Mouse (Mus musculus): ENCODE results near the gene Epb41l4b.

The Epb41l4b gene

DNA sequence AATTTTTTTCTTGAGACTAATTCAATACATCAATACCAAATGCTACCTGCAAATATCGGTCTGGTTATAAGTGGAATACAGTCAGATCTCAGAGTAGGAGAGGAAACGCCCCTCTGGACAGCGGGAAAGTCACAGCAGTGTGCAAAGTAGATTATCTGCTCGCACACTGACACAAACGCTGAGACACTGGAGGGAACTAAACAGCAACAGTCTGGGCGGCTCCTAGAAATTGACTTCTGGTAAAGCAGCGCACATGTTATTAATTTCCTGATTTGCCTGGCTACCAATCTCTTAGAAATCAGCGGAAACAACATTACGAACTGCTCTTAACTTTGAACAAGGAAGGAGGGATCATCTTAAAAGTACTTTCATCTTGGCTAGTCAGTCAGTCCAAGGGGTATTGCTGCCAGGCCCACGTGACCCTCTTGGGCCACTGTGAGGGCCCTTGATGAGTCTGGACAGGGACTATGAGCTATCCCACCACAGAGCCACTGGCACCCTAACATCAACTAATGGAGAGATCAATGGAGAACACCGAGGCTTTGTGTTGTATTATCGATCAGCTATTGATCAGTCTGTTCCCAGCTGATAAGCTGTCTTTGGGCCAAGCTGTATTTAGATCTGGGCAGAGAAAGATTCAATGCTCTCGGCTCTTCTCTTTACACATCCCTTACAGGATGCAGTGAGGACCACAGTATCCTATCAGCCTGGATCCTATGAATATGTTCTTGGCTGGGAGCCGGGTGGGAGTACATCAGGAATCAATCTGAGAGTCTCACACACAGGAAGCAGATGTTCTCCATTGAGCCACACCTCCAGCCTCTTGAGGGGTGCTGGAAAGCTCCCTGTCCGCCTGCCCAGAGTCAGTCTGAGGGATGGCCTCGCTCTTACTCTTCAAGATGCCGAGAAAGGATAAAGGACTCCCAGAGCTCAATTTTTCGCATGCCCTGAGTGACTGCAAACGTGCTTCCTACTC is 28.3 kb downstream of the Epb41l4b start:
- no peak for DNase-seq (ENCODE audit: low read depth, low spot score)

DNA sequence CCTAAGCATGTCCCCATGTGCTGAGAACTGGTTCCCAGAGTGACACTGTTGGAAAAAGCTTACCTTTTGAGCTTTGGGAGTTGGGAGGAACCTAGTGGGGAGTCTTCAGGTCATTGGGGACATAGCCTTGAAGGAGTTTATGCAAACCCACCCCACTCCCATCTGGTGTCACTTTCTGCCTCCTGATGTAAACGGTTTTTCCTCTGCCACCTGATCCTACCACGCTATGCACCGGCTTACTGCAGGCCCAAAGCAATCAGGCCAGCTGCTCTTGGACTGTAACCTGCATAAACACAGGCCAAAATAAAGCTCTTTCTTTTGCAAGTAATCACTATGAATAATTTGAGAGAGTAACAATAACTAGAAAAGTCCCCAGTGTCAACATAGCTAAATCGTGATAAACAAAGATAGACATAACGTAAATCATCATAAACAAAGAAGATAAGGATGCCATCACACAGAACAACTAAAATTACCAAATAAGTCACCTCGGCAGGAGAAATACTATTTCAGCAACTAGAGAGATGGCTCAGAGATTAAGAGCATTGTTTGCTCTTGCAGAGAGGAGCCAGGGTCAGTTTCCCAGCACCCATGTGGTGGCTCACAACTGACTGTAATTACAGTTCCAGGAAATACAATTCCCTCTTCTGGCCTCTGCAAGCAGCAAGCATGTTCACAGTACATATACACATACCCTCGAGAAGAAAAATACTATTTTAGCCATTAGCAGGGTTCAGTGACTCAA is 29.6 kb downstream of the Epb41l4b start:
- no peak for DNase-seq (ENCODE audit: low read depth, low spot score)

DNA sequence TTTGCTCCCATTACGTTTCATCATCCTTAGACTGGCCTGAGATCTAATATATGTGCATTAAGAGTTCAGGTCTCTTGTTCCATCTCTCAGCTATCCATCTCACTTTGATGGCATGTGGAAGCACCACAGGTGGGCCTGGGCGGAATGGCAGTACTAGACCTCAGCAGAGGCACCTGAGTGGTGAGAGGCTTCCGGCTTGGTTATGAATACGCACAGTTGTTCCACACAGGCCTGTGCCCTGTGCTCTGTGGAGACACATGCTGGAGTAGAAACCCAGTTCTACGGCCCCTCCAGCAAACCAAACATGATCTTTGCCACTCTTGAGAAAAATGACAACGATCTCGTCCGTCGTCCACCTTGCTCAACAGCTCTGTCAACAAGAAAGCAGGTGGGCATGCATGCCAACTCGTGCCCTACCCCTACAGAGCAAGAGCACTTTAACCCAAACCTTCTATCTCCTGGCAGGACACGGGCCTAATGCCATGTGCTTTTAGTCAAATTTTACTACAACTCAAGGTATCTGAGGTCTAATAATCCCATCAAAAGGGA is 31.2 kb downstream of the Epb41l4b start:
- DNase-seq (ENCODE audit: low read depth, low spot score) = no peak

DNA sequence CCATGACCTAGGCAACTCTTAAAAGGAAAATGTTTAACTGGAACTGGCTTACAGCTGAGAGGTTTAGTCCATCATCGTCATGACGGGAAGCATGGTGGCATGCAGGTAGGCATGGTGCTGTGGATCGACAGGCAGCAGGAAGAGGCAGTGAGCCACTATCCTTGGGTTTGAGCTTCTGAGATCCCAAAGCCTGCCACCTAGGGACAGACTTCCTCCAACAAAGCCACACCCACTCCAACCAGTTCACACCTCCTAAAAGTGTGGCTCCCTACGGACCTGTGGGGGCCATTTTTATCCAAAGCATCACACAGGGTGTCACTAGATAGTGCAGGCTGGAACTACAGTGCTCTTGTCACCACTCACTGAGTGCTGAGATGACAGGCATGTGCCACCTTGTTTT is 31.8 kb downstream of the Epb41l4b start:
- no peak for DNase-seq (ENCODE audit: low read depth, low spot score)

DNA sequence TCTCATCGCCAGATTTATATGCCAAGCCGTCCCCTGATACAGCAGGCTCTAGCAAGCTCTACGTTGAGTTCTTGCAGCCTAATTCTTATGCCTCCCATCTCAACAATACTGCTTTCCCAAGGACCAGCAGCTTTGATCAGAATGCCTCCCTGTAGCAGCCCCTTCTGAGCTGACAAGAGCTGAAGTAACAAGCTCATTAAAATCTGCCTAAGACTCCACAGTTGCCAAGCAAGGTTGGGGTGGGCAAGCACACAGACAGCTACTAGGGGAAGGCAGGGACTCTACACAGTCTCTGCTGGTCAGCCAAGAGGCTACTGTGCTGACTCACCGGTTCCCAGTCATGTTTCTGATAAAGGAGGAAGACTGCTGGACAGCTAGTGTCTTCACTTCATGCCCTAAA is 33.7 kb downstream of the Epb41l4b start:
- no peak for DNase-seq (ENCODE audit: low read depth, low spot score)

DNA sequence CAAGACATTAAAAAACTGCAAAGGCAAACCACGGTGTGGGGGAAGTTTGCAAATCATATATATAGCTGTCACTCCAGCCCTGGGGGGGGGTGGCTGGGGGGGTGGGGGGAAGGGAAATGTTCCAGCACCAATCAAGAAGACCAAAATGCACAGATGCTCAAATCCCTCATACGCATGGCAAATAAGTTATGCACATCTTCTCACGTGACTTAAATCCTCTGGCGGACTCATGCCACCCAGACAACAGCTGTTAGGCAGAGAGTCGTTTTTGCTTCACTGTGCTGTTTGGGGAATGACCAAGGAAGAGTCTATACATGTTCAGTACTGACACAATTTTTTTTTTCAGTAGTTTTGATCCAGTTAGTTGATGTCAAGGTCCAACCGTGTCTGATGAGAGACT is 37.9 kb downstream of the Epb41l4b start:
- DNase-seq (ENCODE audit: low read depth, low spot score) = no peak

DNA sequence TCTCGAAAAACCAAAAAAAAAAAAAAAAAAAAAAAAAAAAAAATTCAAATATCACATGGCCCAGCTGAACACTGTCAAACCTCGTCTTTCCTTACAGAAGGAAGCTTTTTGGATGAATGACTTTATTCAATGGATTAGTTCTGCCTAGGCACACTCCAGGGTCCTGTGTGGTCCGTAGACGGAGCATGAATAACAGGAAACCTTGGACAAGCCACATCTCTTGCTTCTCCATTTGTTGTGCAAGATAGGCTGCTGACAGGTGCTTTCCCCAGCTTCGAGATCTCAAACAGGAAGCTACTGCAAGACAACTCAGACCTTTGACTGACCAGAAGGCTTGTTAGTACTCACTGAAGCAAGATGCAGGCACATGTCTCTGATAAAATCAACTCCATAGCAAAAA is 39.4 kb downstream of the Epb41l4b start:
- peak; percentile 16 for DNase-seq (ENCODE audit: low read depth, low spot score)

DNA sequence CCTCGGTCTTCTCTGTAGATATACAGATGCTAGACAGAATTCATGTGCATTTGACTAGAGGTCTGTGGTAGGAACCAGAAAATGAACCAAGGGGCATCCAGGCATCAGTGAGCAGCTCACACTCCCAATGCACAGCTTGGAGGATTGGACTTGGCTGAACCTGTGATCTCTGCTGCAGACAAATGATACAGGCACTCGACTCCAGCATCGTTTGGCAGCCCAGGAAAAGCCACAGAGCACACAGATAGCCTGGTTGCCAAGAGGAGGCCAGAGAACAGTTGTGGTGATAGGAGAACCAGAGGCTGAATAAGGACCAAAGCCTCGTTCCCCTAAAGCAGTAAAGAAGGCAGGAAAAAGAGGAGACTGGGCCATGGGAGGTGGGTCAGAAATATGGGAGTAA is 42.1 kb downstream of the Epb41l4b start:
- no peak for DNase-seq (ENCODE audit: low read depth, low spot score)

DNA sequence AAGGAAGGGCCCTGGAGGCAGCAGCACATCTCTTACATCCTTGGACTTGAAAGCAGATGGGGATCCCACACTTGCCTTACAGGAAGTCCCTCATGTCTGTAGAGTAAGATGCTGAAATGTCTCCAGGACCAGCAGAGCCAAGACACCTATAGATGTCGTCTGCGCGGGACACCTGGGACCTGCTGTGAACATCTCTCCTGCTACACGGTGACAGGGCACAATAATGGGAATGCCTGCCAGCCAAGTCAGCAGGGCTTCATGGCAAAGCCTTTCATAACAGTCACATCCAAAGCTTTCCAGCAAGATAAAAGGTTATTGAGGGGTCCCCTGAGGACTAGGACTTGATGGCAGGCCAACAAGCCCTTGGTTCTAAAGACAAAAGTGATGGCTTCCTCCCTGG is 45.8 kb downstream of the Epb41l4b start:
- no peak for DNase-seq (ENCODE audit: low read depth, low spot score)

DNA sequence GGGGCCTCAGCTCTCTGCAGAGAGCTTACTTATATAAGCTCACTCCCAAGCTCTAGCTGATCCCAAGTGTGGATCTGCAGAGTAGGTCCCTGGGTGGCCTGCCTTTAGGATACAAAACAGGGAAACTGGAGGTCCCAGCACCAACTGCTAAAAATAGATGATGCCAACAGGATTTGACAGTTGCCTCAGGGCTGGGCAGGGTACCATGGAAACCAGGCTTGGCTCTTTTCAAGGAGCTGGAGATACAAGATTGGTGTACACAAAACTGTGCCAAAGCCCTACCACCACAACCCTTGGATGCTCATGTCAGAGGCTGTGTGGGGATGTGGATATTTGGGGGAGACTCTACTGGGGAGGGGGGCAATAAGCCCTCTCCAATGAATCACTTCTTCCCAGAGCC is 47.7 kb downstream of the Epb41l4b start:
- DNase-seq (ENCODE audit: low read depth, low spot score) = no peak

DNA sequence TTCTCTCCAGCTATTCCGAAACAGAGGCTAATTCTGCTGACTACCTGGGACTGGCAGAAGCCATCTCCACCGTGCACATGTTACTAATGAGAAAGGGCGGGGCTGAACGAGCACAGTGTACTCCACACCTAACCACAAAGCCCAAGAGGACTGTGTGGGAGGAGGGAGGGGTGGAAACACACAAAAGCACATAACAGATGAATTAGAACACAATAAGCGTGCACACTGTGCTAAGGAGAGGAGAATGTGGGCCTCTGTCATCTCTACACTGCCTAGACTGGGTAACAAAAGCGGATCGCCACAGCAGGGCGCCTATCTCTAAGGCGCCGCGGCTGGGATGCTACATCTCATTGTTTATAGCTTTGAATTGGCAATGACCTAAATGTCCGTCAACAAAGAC is 51.9 kb downstream of the Epb41l4b start:
- no peak for DNase-seq (ENCODE audit: low read depth, low spot score)

DNA sequence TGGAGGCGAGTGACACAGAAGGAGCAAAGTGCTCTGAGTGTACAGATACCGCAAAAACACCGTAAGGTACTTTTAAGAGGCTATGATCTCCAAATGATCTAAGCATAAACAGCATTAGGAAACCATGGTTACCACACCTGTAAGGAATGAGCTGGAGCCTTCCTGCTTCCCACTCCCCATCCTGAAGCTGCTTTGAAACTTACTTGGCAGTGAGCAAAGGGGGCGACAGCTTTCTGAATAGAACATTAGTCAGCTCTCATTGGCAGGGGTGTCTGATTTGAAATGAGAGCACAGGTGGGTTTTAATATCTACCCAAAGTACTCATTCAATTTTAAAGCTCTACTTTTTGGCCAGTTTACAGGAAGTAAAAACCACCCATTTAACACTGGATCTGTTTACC is 54.9 kb downstream of the Epb41l4b start:
- no peak for DNase-seq (ENCODE audit: low read depth, low spot score)

DNA sequence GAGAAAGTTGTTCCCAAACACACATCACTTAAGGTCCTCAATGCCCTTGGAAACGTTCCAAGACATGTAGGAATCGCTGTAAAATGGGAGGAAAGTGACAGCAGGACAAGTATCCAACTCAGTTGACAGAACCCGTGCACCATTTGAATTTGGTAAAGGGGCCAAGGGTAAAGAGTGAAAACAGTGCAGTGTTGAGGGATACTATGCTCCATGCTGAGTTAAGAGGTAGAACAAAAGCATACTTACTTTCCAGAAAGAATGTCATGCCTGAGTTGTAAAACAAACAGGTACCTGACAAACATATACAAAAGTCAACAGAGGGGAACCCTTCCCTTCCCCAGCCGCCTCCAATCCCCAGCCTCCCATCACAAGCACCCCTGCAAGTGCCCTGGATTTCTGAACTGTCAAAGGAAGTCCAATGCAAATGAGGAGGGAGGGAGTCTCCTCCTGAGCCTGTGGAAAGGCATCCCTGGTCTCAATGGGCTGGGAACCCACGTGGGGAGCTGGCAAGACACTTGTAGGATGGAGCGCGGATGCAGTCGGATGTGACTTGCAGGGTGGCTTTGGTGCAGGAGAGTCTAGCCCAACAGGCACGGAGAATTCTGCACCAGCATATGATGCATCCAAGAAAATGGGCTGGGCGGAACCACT is 57.4 kb downstream of the Epb41l4b start:
- DNase-seq (ENCODE audit: low read depth, low spot score) = no peak

DNA sequence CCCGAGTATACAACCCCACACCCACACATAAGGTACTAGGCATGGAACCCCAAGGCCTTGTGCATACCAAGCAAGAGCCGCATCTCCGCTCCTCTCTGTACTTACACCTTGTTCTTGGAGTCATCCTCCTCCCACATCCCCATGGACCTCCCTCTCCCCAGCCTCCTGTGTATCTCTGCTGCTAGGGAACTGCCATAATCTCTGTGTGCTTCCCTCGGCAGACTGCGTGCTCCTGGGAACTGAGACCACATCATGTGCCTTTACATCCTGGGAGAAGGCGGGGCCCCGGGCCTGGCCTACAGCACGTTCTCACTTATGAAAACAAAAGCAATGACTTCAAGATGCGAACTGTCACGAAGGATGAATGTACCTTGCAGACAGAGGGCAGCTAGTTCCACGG is 59.6 kb downstream of the Epb41l4b start:
- DNase-seq (ENCODE audit: low read depth, low spot score) = no peak

DNA sequence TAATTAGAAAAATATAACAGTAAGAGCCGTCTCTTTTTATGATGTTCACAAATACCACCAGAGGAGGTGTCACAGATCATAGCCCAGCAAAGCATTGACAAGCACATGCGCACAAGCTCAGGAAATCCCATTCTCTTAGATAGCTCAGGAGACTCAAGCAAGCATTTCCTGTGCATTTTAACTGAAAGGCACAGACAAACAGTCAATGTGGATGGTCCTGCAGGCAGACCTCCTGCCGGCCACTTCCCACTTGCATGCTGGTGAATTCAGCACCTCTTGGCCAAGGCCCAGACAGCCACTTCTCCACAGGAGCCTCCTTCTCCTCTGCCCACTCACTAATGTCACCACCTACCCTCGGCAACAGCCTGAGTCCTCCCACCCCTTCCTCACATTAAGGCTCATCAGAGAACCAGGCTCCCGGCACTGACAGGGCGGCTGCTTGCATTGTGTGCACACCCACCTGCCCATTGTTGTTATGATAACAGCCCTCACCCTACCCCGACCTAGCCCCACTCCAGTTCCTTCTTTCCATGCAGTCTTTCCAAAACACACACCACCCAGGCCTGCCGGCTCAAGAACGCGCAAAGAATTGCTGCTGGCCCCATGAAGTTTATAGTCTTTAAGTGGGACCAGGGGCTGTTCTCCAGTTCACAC is 60.3 kb downstream of the Epb41l4b start:
- no peak for DNase-seq (ENCODE audit: low read depth, low spot score)

DNA sequence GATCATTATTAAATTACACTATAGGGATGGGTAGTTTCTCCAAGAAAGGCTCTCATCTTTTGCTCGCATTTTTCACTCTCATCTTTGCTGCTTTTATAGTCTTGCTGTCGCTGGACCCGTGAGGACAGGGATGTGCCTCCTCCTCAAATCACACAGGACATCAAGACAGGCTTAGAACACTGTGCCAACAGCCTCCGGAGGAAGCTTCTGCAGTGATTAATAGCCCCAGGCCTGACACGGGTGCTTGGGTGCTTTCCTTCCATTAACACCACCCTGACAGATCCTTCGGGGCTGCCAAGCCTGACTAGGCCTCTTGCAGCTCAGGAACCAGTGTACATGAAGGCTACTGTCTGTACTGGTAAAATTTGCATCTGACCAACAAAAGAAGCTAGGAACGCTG is 61.8 kb downstream of the Epb41l4b start:
- no peak for DNase-seq (ENCODE audit: low read depth, low spot score)

DNA sequence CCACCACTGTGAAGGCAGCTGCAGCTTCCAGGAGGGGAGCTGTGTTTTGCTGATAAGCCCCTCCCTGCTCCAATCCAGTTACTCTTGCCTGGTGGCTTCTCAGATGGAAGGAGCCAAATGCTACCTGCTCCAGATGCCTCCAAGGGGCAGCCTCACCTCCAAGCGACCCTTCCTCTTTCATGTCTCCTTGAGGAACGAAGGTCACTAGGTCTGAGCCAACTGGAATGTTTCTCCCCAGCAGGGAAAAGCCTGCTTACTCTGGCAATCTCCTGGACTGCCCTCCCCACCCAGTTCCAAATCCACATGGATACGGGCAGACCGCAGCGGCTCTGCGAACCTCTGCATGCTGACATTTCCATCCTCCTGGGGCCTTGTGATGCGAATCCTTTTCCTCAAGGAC is 69.4 kb downstream of the Epb41l4b start:
- no peak for DNase-seq (ENCODE audit: low read depth, low spot score)

DNA sequence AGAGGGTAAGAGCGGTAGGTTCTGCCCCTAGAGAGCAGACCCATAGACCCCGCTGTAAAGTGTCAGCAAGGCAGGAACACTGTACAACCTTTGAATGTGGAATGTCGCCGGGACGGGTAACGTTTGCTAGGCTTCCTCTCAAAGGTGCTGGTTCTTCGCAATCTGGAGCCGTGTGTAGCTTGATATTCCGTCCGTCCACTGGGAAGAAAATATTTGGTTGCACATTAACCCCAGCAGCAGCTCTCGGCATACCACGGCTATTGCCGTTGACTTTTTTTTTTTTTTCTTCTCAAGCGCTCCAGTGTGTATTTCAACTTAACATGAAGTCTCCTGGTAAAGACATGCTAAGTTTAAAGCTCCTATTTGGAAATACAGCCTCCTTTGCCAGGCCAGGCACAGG is 70.1 kb downstream of the Epb41l4b start:
- DNase-seq (ENCODE audit: low read depth, low spot score) = no peak

DNA sequence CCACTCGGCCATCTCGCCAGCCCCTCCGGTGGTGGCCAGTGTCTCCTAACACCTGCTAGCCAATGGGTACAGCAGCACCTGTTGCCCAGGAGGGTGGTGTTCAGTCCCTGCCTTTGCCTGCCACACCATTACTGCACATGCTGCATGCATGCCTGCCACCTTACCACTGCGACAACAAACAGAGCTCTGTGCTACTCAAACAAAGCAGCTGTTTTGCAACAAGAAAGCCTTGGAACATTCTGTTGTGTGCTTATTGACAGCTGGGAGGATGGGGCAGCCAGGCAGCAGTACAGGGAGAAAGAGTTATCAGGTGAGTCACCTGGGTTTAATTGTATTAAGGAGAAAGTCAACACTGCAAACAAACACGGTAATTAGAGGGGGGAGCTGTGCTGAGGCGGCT is 72.6 kb downstream of the Epb41l4b start:
- DNase-seq (ENCODE audit: low read depth, low spot score) = no peak

DNA sequence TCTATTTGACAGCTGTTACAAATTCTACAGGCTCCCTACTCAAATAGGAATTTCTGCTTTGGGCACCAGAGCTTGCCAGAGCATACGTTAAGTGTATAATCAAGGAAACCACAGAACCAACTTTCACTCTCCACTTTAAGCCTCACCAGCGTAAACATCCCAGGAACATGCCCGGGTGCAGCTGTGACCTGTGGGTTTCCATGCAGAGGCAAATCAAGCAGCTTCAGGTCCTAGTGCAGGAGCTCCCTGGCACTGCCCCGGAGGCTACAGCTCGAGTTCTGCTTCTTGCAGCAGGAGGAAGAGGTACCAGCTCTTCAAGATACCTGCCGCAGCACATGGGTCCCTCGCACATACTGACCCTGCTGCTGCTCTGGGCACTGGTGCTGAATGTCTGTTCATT is 74.8 kb downstream of the Epb41l4b start:
- no peak for DNase-seq (ENCODE audit: low read depth, low spot score)

DNA sequence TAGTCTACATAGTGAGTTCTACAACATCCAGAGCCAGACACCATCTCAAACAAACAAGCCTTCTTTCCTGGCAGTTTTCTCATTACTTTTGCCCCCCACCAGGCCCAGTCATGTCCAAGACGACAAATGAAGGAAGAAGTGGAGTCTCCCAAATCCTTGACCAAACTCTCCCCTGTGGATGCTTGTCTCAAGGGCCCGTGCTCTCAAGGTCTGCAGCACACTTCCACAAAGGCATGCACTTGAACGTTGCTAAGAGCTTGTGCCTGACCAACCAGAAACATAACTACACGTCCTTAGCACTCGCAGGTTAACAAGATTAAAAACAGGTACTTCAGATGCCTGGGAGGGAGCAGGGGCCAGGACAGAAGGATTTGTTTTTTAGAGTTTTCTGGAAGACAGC is 75.4 kb downstream of the Epb41l4b start:
- DNase-seq (ENCODE audit: low read depth, low spot score) = no peak

DNA sequence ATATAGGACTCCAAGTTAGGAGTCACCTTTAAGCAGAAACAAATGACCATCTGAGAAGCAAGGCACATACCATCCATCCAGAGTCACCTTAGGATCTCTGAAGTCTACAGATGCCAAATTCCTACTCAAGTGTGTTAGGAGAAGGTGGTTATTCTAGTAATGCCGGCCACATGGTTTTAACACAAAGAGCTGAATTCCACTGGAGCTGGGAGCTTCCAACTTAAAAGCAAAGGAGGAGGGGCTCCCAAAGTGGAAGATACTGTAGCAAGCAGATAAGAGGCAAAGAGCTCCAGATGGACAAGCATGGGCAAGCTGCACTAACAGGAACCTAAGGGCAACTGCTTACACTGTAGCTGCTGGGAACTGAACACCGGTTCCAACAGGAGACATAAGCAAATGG is 76.3 kb downstream of the Epb41l4b start:
- no peak for DNase-seq (ENCODE audit: low read depth, low spot score)

Data from A20 (cell line).